Mouse (Mus musculus) ES-E14 (cell line): Measurements from ENCODE around the gene Chchd10. TPM values are rescaled to one million over a fixed set of nuclear protein-coding genes. Genes with fewer than 3 reads are reported as not detected.
"Not testable (repeated sequence)": the region's sequence is repeated elsewhere in the genome, so short reads cannot be mapped to it uniquely, and the experiment has no call there.

ENCODE experiments used
- DNase-seq: peaks from one replicate; pipeline ENCODE4 v3.0.0-alpha.2; 2013; ENCODE audit warnings: low read depth, low spot score
- H3K27ac ChIP-seq: 2 replicates; pipeline ENCODE4 v1.5.1; 2012; ENCODE audit warnings: low read depth, mild to moderate bottlenecking, low read length, moderate library complexity, mixed read lengths; ENCODE audit not compliant: poor library complexity, insufficient read depth, severe bottlenecking
- H3K36me3 ChIP-seq: 2 replicates; pipeline ENCODE4 v1.6.1; 2012; ENCODE audit warnings: mild to moderate bottlenecking, low read length, moderate library complexity, mixed read lengths; ENCODE audit not compliant: control insufficient read depth, poor library complexity, insufficient read depth, severe bottlenecking
- H3K4me1 ChIP-seq, 2 experiments: fragments of 150-350 bp in 1 of 2; sonication (generic) in 1 of 2; 2 replicates each; pipeline ENCODE4 v1.6.1; 2012; ENCODE audit warnings: low read length in 2 of 2, mild to moderate bottlenecking in 1 of 2, mixed read lengths in 1 of 2; ENCODE audit not compliant: control insufficient read depth in 2 of 2, insufficient read depth in 2 of 2, poor library complexity in 1 of 2
- H3K4me3 ChIP-seq, 2 experiments: fragments of 150-350 bp in 1 of 2; sonication (generic) in 1 of 2; 2 replicates each; pipeline ENCODE4 v1.5.1; 2012; ENCODE audit warnings: low read length in 2 of 2, low read depth in 1 of 2, mild to moderate bottlenecking in 1 of 2, mixed read lengths in 1 of 2; ENCODE audit not compliant: insufficient read depth in 1 of 2, poor library complexity in 1 of 2, severe bottlenecking in 1 of 2
- H3K9ac ChIP-seq: 2 replicates; pipeline ENCODE4 v1.6.1; 2012; ENCODE audit warnings: low read depth, mild to moderate bottlenecking, low read length, mixed read lengths; ENCODE audit not compliant: poor library complexity, insufficient read depth, severe bottlenecking
- H3K9me3 ChIP-seq: fragments of 150-350 bp; sonication (generic); 2 replicates; pipeline ENCODE4 v1.6.1; 2012; ENCODE audit warnings: low read depth, mild to moderate bottlenecking, low read length; ENCODE audit not compliant: control insufficient read depth, insufficient read depth
- CHD2 ChIP-seq: IDR thresholded peaks from 2 replicates; pipeline ENCODE4 v1.6.1; 2014; ENCODE audit warnings: mild to moderate bottlenecking, low read depth, low read length, inconsistent platforms
- HCFC1 ChIP-seq: IDR thresholded peaks from 2 replicates; pipeline ENCODE4 v1.6.1; 2012; ENCODE audit warnings: low read length, inconsistent platforms, borderline replicate concordance; ENCODE audit not compliant: insufficient read depth
- MAFK ChIP-seq: IDR thresholded peaks from 2 replicates; pipeline ENCODE4 v1.6.1; 2014; ENCODE audit warnings: mild to moderate bottlenecking, low read depth, low read length, inconsistent platforms; ENCODE audit not compliant: insufficient read depth
- ZC3H11A ChIP-seq: IDR thresholded peaks from 2 replicates; pipeline ENCODE4 v1.6.1; 2012; ENCODE audit warnings: low read depth, mild to moderate bottlenecking, inconsistent platforms, low read length, borderline replicate concordance
- ZNF384 ChIP-seq: IDR thresholded peaks from 2 replicates; pipeline ENCODE4 v1.6.1; 2012; ENCODE audit warnings: low read depth, low read length, inconsistent platforms
- in situ Hi-C, 2 experiments: fragments of 600-800 bp; cut with MboI; formaldehyde crosslinking; loops; one replicate each; pipeline ENCODE4 v1.15.1; 2025; ENCODE audit warnings: low sequenced_read_pairs in 2 of 2, inconsistent platforms in 1 of 2; ENCODE audit not compliant: unreplicated experiment in 2 of 2
- total RNA-seq: library from RNA; depleted of rRNA; stranded (reverse); fragments of 300-350 nt; gene quantifications from 2 replicates; pipeline ENCODE4 v1.2.3, GENCODE M21; 2012; rRNA removed

Chchd10 gene
- 435 and 871 TPM in 2 replicates for total RNA-seq

GRCm38 (mm10) chr10:75932891-75933290 lies at the start of gene Chchd10:
Gene Chchd10 (plus strand): TSS chr10:75933130.
- in situ Hi-C loops = no loop called here
- Histone ChIP-seq H3K36me3 (peaks cover 12% of the 10 kb centered on the region), H3K4me1 (peaks cover 6 to 15% of the 10 kb centered on the region in 2 experiments), H3K27ac (peak within 1 kb of the TSS; percentile 46), H3K4me3 (peak within 1 kb of the TSS; percentile 77 to 89), H3K9me3 (no peaks in the 10 kb centered on the region), H3K9ac (peak within 1 kb of the TSS; percentile 77)
- TF ChIP-seq CHD2 (no peak), ZC3H11A (no peak), MAFK (no peak), HCFC1 (no peak), ZNF384 (no peak)
- DNase-seq = no peak

GRCm38 (mm10) chr10:75883232-75883552 lies 49.7 kb upstream of the Chchd10 start:
- Histone ChIP-seq H3K36me3 (no peaks in the 10 kb centered on the region), H3K9me3 (no peaks in the 10 kb centered on the region), H3K4me1 (peaks cover 9 to 12% of the 10 kb centered on the region in 2 experiments), H3K4me3 (peak overlapping the region; percentile 47 to 64), H3K27ac (peak overlapping the region; percentile 90), H3K9ac (peak overlapping the region; percentile 78)
- no peak for TF ChIP-seq HCFC1
- no peak for TF ChIP-seq ZC3H11A
- no peak for TF ChIP-seq ZNF384
- peak; percentile 87 for DNase-seq
- in situ Hi-C loops = no loop called here

GRCm38 (mm10) chr10:75884742-75885141 lies 48.2 kb upstream of the Chchd10 start:
- H3K27ac ChIP-seq = no peak overlapping the region
- H3K9me3 ChIP-seq = no peaks in the 10 kb centered on the region
- no peak for DNase-seq
- no peak overlapping the region for H3K9ac ChIP-seq
- no peaks in the 10 kb centered on the region for H3K36me3 ChIP-seq
- in situ Hi-C loops = no loop called here
- TF ChIP-seq HCFC1 = no peak
- peaks cover 10 to 23% of the 10 kb centered on the region in 2 experiments for H3K4me1 ChIP-seq
- H3K4me3 ChIP-seq = no peak overlapping the region

GRCm38 (mm10) chr10:75887504-75887903 lies 45.4 kb upstream of the Chchd10 start:
- H3K4me3 ChIP-seq, in situ Hi-C loops: not testable (repeated sequence)

GRCm38 (mm10) chr10:75889406-75890153 lies 43.4 kb upstream of the Chchd10 start:
- H3K4me1 ChIP-seq = peaks cover 2 to 20% of the 10 kb centered on the region in 2 experiments
- 0 out of 2 replicates have a peak, but pooled peaks cover 4% of the 10 kb centered on the region for H3K36me3 ChIP-seq
- H3K27ac ChIP-seq = no peak overlapping the region
- TF ChIP-seq MAFK (no peak), HCFC1 (no peak), ZNF384 (no peak), ZC3H11A (no peak), CHD2 (no peak)
- no peaks in the 10 kb centered on the region for H3K9me3 ChIP-seq
- no peak overlapping the region for H3K4me3 ChIP-seq
- DNase-seq = no peak
- H3K9ac ChIP-seq = no peak overlapping the region
- in situ Hi-C loops = no loop called here

More at GRCm38 (mm10) chr10:75887504-75887903, 45.4 kb upstream of the Chchd10 start:
- peaks cover 2 to 16% of the 10 kb centered on the region in 2 experiments for H3K4me1 ChIP-seq
- not testable (repeated sequence) for H3K27ac ChIP-seq, H3K9ac ChIP-seq, DNase-seq, H3K36me3 ChIP-seq, H3K9me3 ChIP-seq
